Mouse (Mus musculus) neural tube, embryonic 13.5 days (tissue): ENCODE data around the gene Tspo. TPM values are rescaled to one million over a fixed set of nuclear protein-coding genes. Genes with fewer than 3 reads are reported as not detected.
A peak's percentile ranks its signal among the peaks of the same experiment; 100 is the strongest.

Experiments used
- ATAC-seq: fragments of 200-750 bp; cut with Nextera tagmentation; 2 replicates; pipeline ENCODE4 v1.8.0; 2017; ENCODE audit warnings: low read depth, mild to moderate bottlenecking, moderate TSS enrichment, moderate library complexity
- H3K27ac ChIP-seq: fragments of 300-500 bp; sonication (generic); replicated peaks from 2 replicates; pipeline ENCODE4 v1.5.1; 2015; ENCODE audit warnings: moderate library complexity, mild to moderate bottlenecking, inconsistent platforms
- H3K27me3 ChIP-seq: fragments of 300-500 bp; sonication (generic); 2 replicates; pipeline ENCODE4 v1.6.1; 2015; ENCODE audit warnings: mild to moderate bottlenecking, inconsistent platforms
- H3K36me3 ChIP-seq: fragments of 300-500 bp; sonication (generic); 2 replicates; pipeline ENCODE4 v1.6.1; 2015; ENCODE audit warnings: mild to moderate bottlenecking, inconsistent platforms
- H3K4me1 ChIP-seq: fragments of 300-500 bp; sonication (generic); replicated peaks from 2 replicates; pipeline ENCODE4 v1.6.1; 2015; ENCODE audit warnings: inconsistent platforms
- H3K4me2 ChIP-seq: fragments of 300-500 bp; sonication (generic); 2 replicates; pipeline ENCODE4 v1.6.1; 2015; ENCODE audit warnings: inconsistent platforms, mild to moderate bottlenecking, moderate library complexity
- H3K4me3 ChIP-seq: fragments of 300-500 bp; sonication (generic); 2 replicates; pipeline ENCODE4 v1.5.1; 2015; ENCODE audit warnings: mild to moderate bottlenecking, inconsistent platforms
- H3K9ac ChIP-seq: fragments of 300-500 bp; sonication (generic); 2 replicates; pipeline ENCODE4 v1.6.1; 2015; ENCODE audit warnings: moderate library complexity, mild to moderate bottlenecking, inconsistent platforms
- H3K9me3 ChIP-seq: fragments of 300-500 bp; sonication (generic); 2 replicates; pipeline ENCODE4 v1.6.1; 2016; ENCODE audit warnings: inconsistent platforms
- WGBS: fragments of 180-500 bp; shearing (Covaris S2); methylation state at CpG from one replicate; pipeline ENCODE4 v1.1.7; 2015; 5-methylcytosine and 5-hydroxymethylcytosine counted together
- polyA plus RNA-seq: library from polyadenylated mRNA; unstranded; fragments of >200 nt; fragmentation: Nextera tagmentation; extraction: Ambion mirVana; gene quantifications from 2 replicates; pipeline ENCODE4 v1.2.1, GENCODE M21; 2015

Gene Tspo
- polyA plus RNA-seq, 1 experiment from 2014 or later: 13.1 TPM

DNA sequence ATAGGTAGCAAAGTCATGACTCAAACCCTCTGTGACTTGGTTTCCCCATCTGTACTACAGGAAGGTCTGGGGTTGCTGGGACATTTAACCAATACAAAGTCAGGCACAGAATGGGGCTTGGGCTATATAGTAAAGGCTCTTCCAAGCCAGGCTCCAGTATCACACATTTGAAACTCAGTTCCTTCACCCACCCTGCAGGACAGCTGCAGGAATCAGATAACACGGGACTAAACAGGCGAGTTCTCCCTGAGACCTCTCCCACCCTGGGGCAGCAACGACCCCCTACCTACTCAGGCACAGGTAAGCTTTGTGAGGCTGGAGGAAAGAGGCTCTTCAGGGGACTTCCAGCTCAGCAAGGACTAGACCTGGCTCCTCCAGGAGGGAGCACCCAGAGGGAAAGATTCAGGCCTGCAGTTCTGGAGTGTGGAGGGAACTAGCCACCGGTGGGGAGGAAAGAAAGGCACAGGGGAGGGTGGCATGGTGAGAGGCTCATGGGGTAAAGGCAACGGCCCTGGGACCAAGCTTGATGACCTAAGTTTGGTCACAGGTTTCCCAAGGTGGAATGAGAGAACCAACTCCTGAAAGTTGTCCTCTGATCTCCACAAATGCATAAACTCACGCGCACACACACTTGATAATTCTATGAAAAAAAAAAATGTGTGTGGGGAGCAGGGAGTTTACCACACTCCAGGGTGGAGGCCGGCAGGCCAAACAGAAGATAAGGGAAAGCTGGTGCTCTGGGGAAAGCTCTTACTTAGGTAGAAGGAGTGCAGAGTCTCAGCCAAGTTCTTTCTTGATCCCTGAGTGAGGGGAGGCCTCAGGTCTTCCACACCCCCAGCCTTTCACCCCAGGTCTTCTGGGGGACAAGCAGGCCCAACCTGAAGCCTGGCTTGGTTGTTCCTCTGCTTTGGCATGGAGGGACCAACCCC is 29.1 kb downstream of the Tspo start:
- no peak overlapping the region for H3K27ac ChIP-seq
- ATAC-seq: no peak
- H3K27me3 ChIP-seq: no peaks in the 10 kb centered on the region
- peak overlapping the region; percentile 80 for H3K4me3 ChIP-seq
- peak overlapping the region; percentile 84 for H3K9ac ChIP-seq
- 84% methylated on average over 8 of the region's 8 CpGs for WGBS
- peaks cover 24% of the 10 kb centered on the region for H3K36me3 ChIP-seq
- H3K4me1 ChIP-seq: peaks cover 34% of the 10 kb centered on the region
- H3K9me3 ChIP-seq: no peaks in the 10 kb centered on the region
- peak overlapping the region; percentile 72 for H3K4me2 ChIP-seq

DNA sequence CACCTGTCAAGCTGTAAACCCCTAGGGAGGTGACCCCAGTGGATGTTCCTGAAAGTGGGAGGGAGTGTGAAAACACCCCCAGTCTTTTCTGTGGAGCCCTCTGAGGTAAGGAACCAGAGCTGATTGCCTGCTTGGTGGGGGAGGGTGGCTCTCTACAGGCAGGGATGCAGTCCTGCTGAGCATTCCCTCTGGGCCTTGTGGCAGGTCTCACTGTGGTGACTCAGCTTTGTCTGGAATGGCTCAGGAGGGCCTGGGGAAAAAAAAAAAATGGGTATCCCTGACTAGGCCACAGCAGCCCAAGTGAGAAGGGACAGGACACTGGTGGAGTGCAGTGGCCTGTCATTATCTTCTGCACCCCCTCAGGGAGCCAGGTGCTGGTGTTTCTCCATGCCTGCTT is 29.8 kb downstream of the Tspo start:
- no peak overlapping the region for H3K27ac ChIP-seq

DNA sequence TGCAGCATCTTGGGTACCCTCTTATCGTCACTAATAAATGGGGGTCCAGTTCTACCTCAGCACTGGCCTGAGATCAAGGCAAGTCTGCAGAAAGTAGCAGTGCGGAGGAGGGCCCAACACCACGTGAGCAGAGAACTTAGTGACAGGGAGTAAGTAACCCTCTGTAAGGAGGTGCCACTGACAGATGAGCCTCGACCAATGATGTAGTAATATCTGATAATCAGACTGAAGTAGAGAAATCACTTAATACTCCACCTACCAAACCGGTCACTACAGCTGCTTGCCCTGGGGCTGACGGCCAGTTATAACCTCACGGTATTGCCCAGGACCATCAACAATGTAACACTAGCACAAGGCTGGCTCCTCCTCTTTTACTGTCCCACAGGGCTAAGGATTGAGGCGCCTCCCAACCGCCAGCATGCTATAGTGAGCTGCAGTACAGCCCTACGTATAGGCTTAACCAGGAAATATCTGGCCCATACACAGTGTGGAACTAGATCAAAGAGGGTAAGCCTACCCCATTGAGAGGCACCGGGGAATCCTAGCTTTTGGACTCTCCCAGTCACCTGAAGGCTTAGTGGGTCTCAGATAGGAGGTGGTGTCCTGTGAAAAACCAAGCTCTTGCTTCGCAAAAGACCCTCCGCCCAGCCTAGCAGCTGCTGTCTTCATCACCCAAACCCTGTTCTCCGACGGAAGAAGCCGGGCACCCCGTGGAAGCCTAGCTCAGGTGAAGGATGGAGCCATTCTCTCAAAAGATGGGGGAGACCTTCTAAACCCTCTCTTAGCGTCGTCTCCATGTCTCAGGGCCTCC is 30.5 kb downstream of the Tspo start:
- WGBS: 10% methylated on average over 19 of the region's 19 CpGs
- Histone ChIP-seq H3K9ac (peak overlapping the region; percentile 84), H3K4me3 (peak overlapping the region; percentile 80), H3K9me3 (no peaks in the 10 kb centered on the region), H3K27me3 (no peaks in the 10 kb centered on the region), H3K36me3 (0 out of 2 replicates have a peak, but pooled peaks cover 13% of the 10 kb centered on the region), H3K4me2 (peak overlapping the region; percentile 72), H3K27ac (peak overlapping the region; percentile 81; the same call in 1 of the 2 replicates), H3K4me1 (peaks cover 34% of the 10 kb centered on the region)
- ATAC-seq: peak; percentile 29

More for the DNA sequence above, 29.8 kb downstream of the Tspo start:
- peak overlapping the region; percentile 72 for H3K4me2 ChIP-seq
- peaks cover 34% of the 10 kb centered on the region for H3K4me1 ChIP-seq
- H3K4me3 ChIP-seq: peak overlapping the region; percentile 80
- H3K9ac ChIP-seq: peak overlapping the region; percentile 84; the same call in 1 of the 2 replicates
- ATAC-seq: no peak
- no peaks in the 10 kb centered on the region for H3K9me3 ChIP-seq
- H3K36me3 ChIP-seq: peaks cover 20% of the 10 kb centered on the region
- no peaks in the 10 kb centered on the region for H3K27me3 ChIP-seq

- 0 out of 2 replicates have a peak, but pooled peaks cover 12% of the 10 kb centered on the region for H3K36me3 ChIP-seq
- peak; percentile 95 for ATAC-seq
- under 1% methylated on average over 68 of the region's 68 CpGs for WGBS
- H3K9me3 ChIP-seq: no peaks in the 10 kb centered on the region
- H3K27ac ChIP-seq: peak within 1 kb of the TSS; percentile 81
- peak within 1 kb of the TSS; percentile 80 for H3K4me3 ChIP-seq
- H3K4me1 ChIP-seq: peaks cover 34% of the 10 kb centered on the region
- peak within 1 kb of the TSS; percentile 84 for H3K9ac ChIP-seq
- no peaks in the 10 kb centered on the region for H3K27me3 ChIP-seq
- H3K4me2 ChIP-seq: peak within 1 kb of the TSS; percentile 72
These were observed 31.3 kb downstream of the Tspo start, which contains the start of gene Ttll12 for GRCm38 (mm10) chr15:83594513-83595363. Gene Ttll12, minus strand, starts transcription at chr15:83595157.

DNA sequence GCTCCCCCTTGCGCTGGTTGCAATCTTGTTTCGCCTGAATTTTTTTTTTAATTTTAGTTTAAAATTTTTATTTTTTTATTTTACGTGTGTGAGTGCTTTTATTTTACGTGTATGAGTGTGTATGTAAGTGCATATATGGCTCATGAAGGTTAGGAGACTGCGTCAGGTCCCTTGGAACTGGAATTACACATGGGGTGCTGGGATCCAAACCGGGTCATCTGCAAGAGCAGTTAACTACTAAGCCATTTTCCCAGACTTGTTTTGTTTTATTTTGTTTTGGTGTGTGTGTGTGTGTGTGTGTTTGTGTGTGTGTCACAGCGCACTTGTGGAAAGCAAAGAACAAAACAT is 31.9 kb downstream of the Tspo start:
- Histone ChIP-seq H3K27ac (peak overlapping the region; percentile 62), H3K27me3 (no peaks in the 10 kb centered on the region), H3K4me1 (peaks cover 34% of the 10 kb centered on the region), H3K36me3 (0 out of 2 replicates have a peak, but pooled peaks cover 7% of the 10 kb centered on the region), H3K4me3 (peak overlapping the region; percentile 80), H3K9me3 (no peaks in the 10 kb centered on the region), H3K9ac (peak overlapping the region; percentile 84), H3K4me2 (peak overlapping the region; percentile 72)
- 35% methylated on average over 7 of the region's 7 CpGs for WGBS
- ATAC-seq: peak; percentile 48

DNA sequence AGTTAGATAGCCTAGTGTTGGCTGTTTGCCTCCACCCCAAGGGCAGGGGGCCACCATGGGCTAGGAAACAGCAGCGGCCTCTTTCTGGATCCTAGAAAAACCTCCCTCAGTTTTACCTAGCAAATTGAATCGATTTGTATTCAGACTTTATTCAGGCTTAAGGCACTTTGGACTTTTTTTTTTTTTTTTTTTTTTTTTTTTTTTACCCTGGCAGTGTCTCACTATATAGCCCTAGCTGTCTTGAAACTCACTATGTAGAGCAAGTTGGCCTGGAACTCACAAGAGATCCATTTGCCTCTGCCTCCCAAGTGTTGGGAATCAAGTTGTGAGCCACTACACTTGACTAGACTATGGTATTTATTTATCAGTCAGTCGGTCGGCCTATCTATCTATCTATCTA is 33.4 kb downstream of the Tspo start:
- ATAC-seq: no peak
- 89% methylated on average over 4 of the region's 4 CpGs for WGBS
- Histone ChIP-seq H3K27me3 (no peaks in the 10 kb centered on the region), H3K36me3 (no peaks in the 10 kb centered on the region), H3K27ac (no peak overlapping the region), H3K4me1 (peaks cover 34% of the 10 kb centered on the region), H3K9me3 (no peaks in the 10 kb centered on the region), H3K4me3 (no peak overlapping the region), H3K9ac (no peak overlapping the region), H3K4me2 (no peak overlapping the region)

- no peaks in the 10 kb centered on the region for H3K9me3 ChIP-seq
- no peaks in the 10 kb centered on the region for H3K36me3 ChIP-seq
- no peak for ATAC-seq
- no peak overlapping the region for H3K27ac ChIP-seq
- H3K4me1 ChIP-seq: no peaks in the 10 kb centered on the region
- H3K4me3 ChIP-seq: no peak overlapping the region
- 75% methylated on average over 4 of the region's 4 CpGs for WGBS
- no peak overlapping the region for H3K4me2 ChIP-seq
- no peak overlapping the region for H3K9ac ChIP-seq
- H3K27me3 ChIP-seq: no peaks in the 10 kb centered on the region
These were observed 37.8 kb downstream of the Tspo start for GRCm38 (mm10) chr15:83601185-83601584.

- Histone ChIP-seq H3K4me3 (no peak overlapping the region), H3K9me3 (no peaks in the 10 kb centered on the region), H3K4me2 (no peak overlapping the region), H3K9ac (no peak overlapping the region), H3K27me3 (no peaks in the 10 kb centered on the region), H3K27ac (no peak overlapping the region), H3K4me1 (no peaks in the 10 kb centered on the region), H3K36me3 (no peaks in the 10 kb centered on the region)
- WGBS: 83% methylated on average over 13 of the region's 13 CpGs
- no peak for ATAC-seq
These were observed 39.1 kb downstream of the Tspo start for GRCm38 (mm10) chr15:83602372-83603045.

GRCm38 (mm10) chr15:83603046-83603396 is 39.6 kb downstream of the Tspo start:
- Histone ChIP-seq H3K4me1 (no peaks in the 10 kb centered on the region), H3K9me3 (no peaks in the 10 kb centered on the region), H3K9ac (no peak overlapping the region), H3K36me3 (no peaks in the 10 kb centered on the region), H3K27ac (no peak overlapping the region), H3K4me3 (no peak overlapping the region), H3K27me3 (no peaks in the 10 kb centered on the region), H3K4me2 (no peak overlapping the region)
- no peak for ATAC-seq
- WGBS: 96% methylated on average over 1 of the region's 1 CpGs

GRCm38 (mm10) chr15:83603426-83603825 is 40.0 kb downstream of the Tspo start:
- H3K4me1 ChIP-seq: no peaks in the 10 kb centered on the region
- no peak overlapping the region for H3K4me2 ChIP-seq
- H3K36me3 ChIP-seq: no peaks in the 10 kb centered on the region
- H3K4me3 ChIP-seq: no peak overlapping the region
- H3K27me3 ChIP-seq: no peaks in the 10 kb centered on the region
- no peaks in the 10 kb centered on the region for H3K9me3 ChIP-seq
- H3K27ac ChIP-seq: no peak overlapping the region
- 96% methylated on average over 7 of the region's 7 CpGs for whole genome bisulfite sequencing
- H3K9ac ChIP-seq: no peak overlapping the region
- no peak for ATAC-seq

DNA sequence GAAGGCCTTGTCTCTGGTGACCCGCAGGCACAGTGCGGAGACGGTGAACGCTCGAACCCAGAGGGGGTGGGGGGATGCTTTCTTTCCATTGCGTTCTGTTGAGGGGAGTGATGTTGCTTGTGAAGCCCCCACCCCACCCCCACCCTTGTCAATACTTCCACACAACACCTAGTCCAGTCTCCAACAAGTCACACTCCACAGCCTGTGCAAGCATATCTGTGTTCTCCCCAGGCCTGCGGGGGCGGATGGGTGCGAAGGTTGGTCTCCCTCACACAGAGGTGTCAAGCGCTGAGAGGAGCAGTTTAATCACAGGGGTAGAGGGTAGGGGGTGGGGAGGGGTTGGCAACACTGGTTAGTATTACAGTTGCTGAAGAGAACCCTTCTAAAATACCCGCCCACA is 42.8 kb downstream of the Tspo start:
- no peaks in the 10 kb centered on the region for H3K9me3 ChIP-seq
- no peak overlapping the region for H3K4me3 ChIP-seq
- H3K27ac ChIP-seq: no peak overlapping the region
- WGBS: 87% methylated on average over 11 of the region's 11 CpGs
- no peaks in the 10 kb centered on the region for H3K4me1 ChIP-seq
- no peak overlapping the region for H3K9ac ChIP-seq
- no peak overlapping the region for H3K4me2 ChIP-seq
- ATAC-seq: no peak
- H3K36me3 ChIP-seq: no peaks in the 10 kb centered on the region
- H3K27me3 ChIP-seq: no peaks in the 10 kb centered on the region
